Mouse (Mus musculus) gastrocnemius, postnatal 25 days (tissue): ENCODE results near the gene 4930558C23Rik. TPM values are rescaled to one million over a fixed set of nuclear protein-coding genes. Genes with fewer than 3 reads are reported as not detected.
A peak's percentile ranks its signal among the peaks of the same experiment; 100 is the strongest.
"Not testable (repeated sequence)": the region's sequence is repeated elsewhere in the genome, so short reads cannot be mapped to it uniquely, and the experiment has no call there.

ENCODE experiments used
- DNase-seq: peaks from one replicate; pipeline ENCODE4 v3.0.0; 2022
- long read RNA-seq, 2 experiments: library from polyadenylated mRNA; stranded (forward); transcript quantifications; one replicate each; pipeline ENCODE4 v2.0.0; 2021
- total RNA-seq, 2 experiments: library from RNA; stranded (reverse); gene quantifications; 1 replicate in 1 of 2; 2 replicates in 1 of 2; pipeline ENCODE4 v1.2.3; 2021

4930558C23Rik gene
- total RNA-seq, result not detected
- long read RNA-seq, experiment 1, result 0 reads
- long read RNA-seq, experiment 2, partial matches to known transcripts, result 0 of 1 reads
- long read RNA-seq, experiment 2, other reads (novel, unspliced or antisense), result 1 of 1 reads

GRCm38 (mm10) chr3:95402741-95403140 is at the start of gene 4930558C23Rik:
TSS of gene 4930558C23Rik (minus strand) at chr3:95402841.
- no peak for DNase-seq

- no peak for DNase-seq
Observed at GRCm38 (mm10) chr3:95450915-95451314, 48.3 kb upstream of the 4930558C23Rik start.

- no peak for DNase-seq
Observed at GRCm38 (mm10) chr3:95450408-95450807, 47.8 kb upstream of the 4930558C23Rik start.

DNA sequence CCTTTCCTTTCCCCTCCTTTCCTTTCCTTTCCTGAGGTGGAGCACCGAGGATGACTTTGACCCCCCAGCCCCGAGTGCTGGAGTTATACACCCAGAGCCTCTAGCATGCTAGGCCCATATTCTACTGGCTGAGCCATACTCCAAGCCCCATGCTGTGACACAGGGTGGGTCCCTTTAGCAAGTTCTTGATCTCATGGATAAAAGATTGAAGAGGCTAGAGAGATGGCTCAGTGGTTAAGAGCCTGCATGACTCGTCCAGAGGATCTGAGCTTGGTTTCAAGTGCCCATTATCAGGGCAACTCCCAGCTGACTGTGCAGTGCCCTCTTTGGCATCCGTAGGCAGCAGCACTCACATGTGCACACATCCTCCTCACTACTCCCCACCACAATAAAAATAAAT is 42.7 kb upstream of the 4930558C23Rik start:
- no peak for DNase-seq

DNA sequence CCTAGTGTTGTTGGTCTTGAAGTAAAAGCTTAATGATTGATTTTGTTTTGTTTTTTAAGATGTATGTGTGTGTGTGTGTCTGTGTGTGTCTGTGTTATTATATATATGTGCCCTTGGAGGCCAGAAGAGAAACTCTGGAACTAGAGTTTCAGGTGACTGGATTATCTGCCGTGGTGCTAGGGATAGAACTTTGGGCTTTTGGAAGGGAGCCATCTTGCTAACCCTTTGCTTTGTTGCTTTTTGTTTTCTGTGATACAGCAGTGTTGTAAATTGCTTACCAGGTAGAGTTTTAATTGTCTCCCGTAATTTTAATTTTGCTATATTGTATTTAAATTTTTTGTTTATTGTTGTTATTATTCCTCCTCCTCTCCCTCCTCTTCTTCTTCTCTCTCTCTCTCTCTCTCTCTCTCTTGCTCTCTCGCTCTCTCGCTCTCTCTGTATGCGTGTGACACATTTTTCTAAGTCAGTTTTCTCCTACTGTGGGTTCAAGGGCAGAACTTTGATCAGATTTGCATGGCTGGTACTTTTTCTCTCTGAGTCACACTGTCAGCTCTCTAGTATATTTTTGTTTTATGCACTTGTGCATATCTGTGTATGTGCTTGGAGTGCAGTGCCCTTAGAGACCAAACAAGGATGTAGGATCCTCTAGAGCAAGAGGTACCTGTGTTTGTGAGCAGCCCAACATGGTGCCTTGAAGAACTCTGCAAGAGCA is 39.9 kb upstream of the 4930558C23Rik start:
- DNase-seq, result no peak

- DNase-seq, result no peak
Observed at GRCm38 (mm10) chr3:95439670-95440069, 37.0 kb upstream of the 4930558C23Rik start.

- DNase-seq, result not testable (repeated sequence)
Observed at GRCm38 (mm10) chr3:95438636-95439035, 36.0 kb upstream of the 4930558C23Rik start.

GRCm38 (mm10) chr3:95435561-95435960 is 32.9 kb upstream of the 4930558C23Rik start:
- DNase-seq, result no peak

DNA sequence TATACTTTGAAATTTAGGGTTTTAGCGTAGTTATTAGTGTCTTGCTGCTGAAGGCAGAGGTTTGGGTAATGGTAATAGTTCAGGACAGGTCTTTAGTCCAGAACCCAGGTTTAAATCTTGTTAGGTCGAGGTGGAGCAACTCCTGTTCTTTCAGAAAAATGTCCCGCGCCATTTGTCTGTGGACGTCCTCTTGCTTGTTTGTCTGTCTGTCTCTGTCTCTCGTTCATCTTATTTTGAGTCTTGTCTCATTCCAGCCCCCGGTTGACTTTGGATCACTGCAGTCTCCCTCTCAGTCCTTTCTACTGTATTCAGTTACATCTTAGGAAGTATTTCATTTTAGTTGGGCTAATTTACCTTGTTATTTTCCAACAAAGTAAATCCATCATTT is 32.3 kb upstream of the 4930558C23Rik start:
- DNase-seq, result no peak

DNA sequence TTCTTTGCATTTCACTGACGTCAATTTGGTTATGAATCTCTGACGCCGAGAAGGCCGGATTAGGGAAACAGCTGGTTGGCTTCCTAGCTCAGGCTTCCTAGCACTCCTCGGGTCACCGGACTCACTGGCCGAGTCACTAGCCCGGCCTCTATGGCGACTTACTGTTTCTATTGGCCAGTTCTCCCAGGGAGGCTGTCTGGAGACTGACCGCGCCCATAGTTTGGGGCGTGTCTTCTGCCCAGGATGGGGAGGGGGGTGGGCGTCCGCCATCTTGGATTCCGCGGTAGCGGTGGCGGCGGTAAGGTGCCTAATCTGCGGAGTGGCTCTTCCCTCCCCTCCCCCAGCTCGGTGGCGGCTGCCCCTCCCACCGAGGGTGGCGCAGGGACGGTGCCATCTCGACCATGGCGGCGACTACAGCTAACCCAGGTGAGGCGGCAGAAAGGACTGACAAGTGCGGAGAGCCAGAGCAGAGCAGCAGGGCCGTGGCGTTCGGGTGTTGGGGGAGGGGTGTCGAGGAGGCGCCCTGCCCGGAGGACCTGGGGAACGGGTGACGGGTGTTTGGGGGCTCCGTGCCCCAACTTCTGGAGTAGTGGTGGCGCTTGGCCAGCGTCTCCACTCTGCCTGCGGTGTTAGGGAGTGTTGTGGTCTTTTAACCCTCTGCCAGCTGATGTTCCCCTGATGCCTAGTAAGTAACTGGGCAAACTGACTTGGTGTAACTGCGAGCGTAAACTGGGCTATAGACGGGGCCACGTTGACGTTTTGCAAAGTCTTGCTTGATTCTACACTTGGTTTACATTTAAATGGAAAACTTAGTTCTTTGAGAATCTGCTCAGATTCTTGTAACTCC is 31.7 kb upstream of the 4930558C23Rik start, which contains the start of gene Arnt:
Gene Arnt, plus strand, starts transcription at position 253 of the 847 bp plus-strand sequence.
- DNase-seq, result peak; percentile 94

- DNase-seq, result no peak
Observed at GRCm38 (mm10) chr3:95433301-95433915, 30.8 kb upstream of the 4930558C23Rik start.

DNA sequence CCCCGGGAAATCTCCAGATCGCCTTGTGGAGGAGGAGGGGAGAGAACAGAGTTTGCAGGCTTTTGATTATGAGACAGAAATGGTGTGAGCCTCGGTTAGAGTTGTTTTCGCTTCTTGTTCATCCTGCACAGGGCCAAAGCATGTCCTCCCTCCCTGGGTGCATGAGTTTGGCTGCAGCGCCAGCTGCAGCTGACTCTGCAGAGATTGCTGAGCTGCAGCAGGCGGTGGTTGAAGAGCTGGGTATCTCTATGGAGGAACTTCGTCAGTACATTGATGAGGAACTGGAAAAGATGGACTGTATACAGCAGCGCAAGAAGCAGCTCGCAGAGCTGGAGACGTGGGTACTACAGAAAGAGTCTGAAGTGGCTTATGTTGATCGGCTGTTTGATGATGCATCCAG is 25.8 kb upstream of the 4930558C23Rik start:
- DNase-seq, result not testable (repeated sequence)

GRCm38 (mm10) chr3:95427891-95428238 is 25.2 kb upstream of the 4930558C23Rik start:
- DNase-seq, result not testable (repeated sequence)

- not testable (repeated sequence) for DNase-seq
Observed at GRCm38 (mm10) chr3:95427117-95427890, 24.7 kb upstream of the 4930558C23Rik start.

DNA sequence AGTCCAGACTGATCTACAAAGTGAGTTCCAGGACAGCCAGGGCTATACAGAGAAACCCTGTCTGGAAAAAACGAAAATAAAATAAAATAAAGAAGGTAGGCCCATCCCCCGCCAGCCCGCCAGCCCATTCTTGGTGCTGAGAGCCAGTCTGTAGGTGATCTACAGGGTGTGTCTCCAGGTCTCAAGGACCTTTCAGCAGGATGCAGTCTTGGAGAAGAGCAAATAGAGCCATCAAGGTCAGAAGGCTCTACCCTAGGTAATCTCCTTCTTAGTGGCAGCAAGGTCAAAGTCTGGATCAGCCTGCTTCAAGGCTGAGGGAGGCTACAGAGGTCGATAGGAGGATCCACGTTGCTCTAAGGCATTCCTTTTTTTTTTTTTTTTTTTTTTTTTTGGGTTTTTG is 23.8 kb upstream of the 4930558C23Rik start:
- not testable (repeated sequence) for DNase-seq

DNA sequence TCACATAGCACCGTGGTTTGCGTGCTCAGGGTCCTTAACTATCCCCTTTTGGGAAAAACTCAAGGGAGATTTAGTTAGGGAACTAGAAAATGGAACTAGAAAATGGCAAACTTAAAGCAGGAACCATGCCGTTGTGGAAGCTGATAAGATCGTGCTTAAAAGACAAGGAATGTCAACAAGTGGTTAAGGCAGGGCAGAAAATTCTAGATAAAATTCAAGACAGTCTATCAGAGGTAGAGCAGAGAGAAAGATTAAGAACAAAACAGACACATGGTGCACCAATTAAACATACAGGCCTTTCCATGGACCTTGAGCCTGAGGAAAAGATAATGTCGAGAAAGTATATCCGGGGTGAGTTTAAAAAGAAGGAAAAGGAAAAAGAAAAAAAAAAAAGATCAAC is 15.2 kb upstream of the 4930558C23Rik start:
- no peak for DNase-seq

DNA sequence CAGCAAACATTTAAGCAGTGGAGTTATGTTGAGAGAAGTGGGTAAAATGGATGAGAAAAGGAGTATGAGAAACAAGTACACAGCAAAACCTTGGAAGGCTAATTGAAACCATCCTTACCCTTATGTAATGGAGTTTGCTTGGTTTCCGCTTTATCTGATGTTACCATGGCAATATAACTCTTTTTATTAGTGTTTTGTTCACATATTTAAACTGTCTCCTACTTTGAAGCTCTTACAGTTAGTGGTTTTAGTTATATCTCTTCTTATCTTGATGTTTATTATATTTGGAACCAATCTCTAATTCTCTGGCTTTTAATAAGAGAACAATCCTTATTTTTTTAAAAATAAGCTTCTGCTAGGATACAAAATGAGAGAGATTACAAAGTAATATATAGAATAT is 9.6 kb upstream of the 4930558C23Rik start:
- no peak for DNase-seq

GRCm38 (mm10) chr3:95408852-95409251 is 6.2 kb upstream of the 4930558C23Rik start:
- DNase-seq, result no peak

GRCm38 (mm10) chr3:95407728-95408127 is 5.1 kb upstream of the 4930558C23Rik start:
- no peak for DNase-seq

DNA sequence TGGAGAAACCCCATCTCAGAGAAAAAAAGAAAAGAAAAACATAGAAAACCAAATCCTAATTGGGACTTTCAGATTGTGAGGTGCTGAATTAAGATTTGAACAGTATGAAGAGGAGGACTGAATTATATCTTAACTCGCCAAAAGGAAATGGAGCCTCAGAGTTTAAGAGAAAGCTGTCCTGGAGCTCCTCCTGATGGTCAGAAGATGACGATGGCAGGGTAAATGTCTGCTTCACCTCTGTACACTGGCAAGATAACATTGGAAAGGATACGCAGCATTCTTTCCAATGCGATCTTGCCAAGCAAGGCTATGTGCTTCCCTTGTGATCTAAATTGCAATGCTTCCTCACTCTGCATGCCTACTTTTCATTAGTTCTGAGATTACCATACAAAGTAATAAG is 8.3 kb downstream of the 4930558C23Rik start:
- DNase-seq, result no peak

DNA sequence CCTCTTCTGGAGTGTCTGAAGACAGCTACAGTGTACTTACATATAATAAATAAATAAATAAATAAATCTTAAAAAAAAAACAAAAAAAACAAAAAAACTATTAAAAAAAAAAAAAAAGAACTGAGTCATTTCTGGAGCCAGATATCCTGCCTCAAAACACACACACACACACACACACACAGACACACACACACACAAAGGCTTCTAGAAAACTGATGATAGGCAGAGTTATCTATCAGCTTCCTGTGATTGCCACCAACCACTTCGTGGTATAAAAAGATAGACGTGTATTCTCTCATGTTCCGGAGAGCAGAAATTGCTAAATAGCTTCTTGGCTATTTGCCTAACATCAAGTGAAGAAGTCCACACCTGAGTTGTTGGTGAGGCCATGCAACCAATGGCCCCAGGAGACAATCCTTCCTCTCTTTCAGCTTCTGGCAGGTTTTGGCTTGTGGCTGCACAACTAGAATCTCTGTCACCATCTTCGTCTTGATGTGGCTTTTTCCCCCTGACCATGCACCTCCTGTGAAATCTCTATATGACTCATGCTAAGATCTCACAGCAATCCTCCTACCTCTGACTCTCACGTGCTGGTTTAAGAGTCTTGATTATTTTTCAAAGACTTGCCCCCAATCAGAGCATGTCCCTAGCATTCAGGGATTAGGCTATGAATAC is 17.1 kb downstream of the 4930558C23Rik start:
- no peak for DNase-seq
